Mouse (Mus musculus) heart, embryonic 12.5 days (tissue): ENCODE data around the gene Sim2. TPM values are rescaled to one million over a fixed set of nuclear protein-coding genes. Genes with fewer than 3 reads are reported as not detected.
A peak's percentile ranks its signal among the peaks of the same experiment; 100 is the strongest.

Source experiments
- ATAC-seq: fragments of 200-750 bp; cut with Nextera tagmentation; 2 replicates; pipeline ENCODE4 v1.8.0; 2017; ENCODE audit warnings: moderate TSS enrichment, moderate library complexity; ENCODE audit not compliant: insufficient number of reproducible peaks, low FRiP score
- H3K27ac ChIP-seq: fragments of 300-500 bp; sonication (generic); 2 replicates; pipeline ENCODE4 v1.5.1; 2016; ENCODE audit warnings: mild to moderate bottlenecking, moderate library complexity; ENCODE audit not compliant: poor library complexity, severe bottlenecking
- H3K27me3 ChIP-seq: fragments of 300-500 bp; sonication (generic); replicated peaks from 2 replicates; pipeline ENCODE4 v1.6.1; 2016; ENCODE audit warnings: mild to moderate bottlenecking, moderate library complexity
- H3K36me3 ChIP-seq: fragments of 300-500 bp; sonication (generic); 2 replicates; pipeline ENCODE4 v1.6.1; 2016; ENCODE audit warnings: mild to moderate bottlenecking, moderate library complexity
- H3K4me1 ChIP-seq: fragments of 300-500 bp; sonication (generic); replicated peaks from 2 replicates; pipeline ENCODE4 v1.6.1; 2016; ENCODE audit warnings: mild to moderate bottlenecking
- H3K4me2 ChIP-seq: fragments of 300-500 bp; sonication (generic); 2 replicates; pipeline ENCODE4 v1.6.1; 2016; ENCODE audit warnings: mild to moderate bottlenecking, moderate library complexity
- H3K4me3 ChIP-seq: fragments of 300-500 bp; sonication (generic); 2 replicates; pipeline ENCODE4 v1.5.1; 2016; ENCODE audit warnings: mild to moderate bottlenecking
- H3K9ac ChIP-seq: fragments of 300-500 bp; sonication (generic); 2 replicates; pipeline ENCODE4 v1.6.1; 2016; ENCODE audit warnings: mild to moderate bottlenecking, moderate library complexity
- H3K9me3 ChIP-seq: fragments of 300-500 bp; sonication (generic); replicated peaks from 2 replicates; pipeline ENCODE4 v1.6.1; 2016; ENCODE audit warnings: mild to moderate bottlenecking, moderate library complexity
- WGBS: fragments of 180-500 bp; shearing (Covaris S2); methylation state at CpG from one replicate; pipeline ENCODE4 v1.1.7; 2016; 5-methylcytosine and 5-hydroxymethylcytosine counted together
- polyA plus RNA-seq: library from polyadenylated mRNA; unstranded; fragments of >200 nt; fragmentation: Nextera tagmentation; extraction: Ambion mirVana; gene quantifications from 2 replicates; pipeline ENCODE4 v1.2.1, GENCODE M21; 2016

Sim2 gene
- polyA plus RNA-seq, 1 experiment from 2014 or later = not detected

DNA sequence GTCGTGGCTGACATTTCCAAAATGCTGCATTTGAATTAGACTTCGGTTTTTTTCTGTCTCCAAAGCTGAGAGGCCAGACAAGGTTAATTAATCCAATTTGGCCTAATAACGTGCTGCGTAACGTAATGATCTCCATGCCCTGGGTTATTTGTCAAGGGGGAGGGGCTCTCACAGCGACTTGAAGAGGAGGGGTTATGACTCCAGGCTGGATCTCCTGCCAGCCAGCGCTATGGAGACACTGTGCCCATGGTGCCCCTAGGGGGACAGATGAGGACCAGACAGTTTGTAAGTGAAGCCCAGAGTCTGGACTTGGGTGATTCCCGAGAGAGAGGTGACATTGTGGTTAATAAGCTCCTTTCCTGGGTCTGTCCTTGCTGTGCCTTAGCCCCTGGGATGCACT lies 29.2 kb upstream of the Sim2 start:
- H3K27ac ChIP-seq = no peak overlapping the region
- H3K36me3 ChIP-seq = no peaks in the 10 kb centered on the region
- H3K4me3 ChIP-seq = no peak overlapping the region
- 0 out of 2 replicates have a peak, but pooled peaks cover 6% of the 10 kb centered on the region for H3K27me3 ChIP-seq
- 69% methylated on average over 8 of the region's 8 CpGs for WGBS
- no peak overlapping the region for H3K4me2 ChIP-seq
- ATAC-seq = no peak
- H3K9me3 ChIP-seq = 0 out of 2 replicates have a peak, but pooled peaks cover 3% of the 10 kb centered on the region
- H3K4me1 ChIP-seq = no peaks in the 10 kb centered on the region
- no peak overlapping the region for H3K9ac ChIP-seq

GRCm38 (mm10) chr16:94059820-94060219 lies 24.9 kb upstream of the Sim2 start:
- no peaks in the 10 kb centered on the region for H3K36me3 ChIP-seq
- H3K27ac ChIP-seq = no peak overlapping the region
- H3K4me3 ChIP-seq = no peak overlapping the region
- no peak overlapping the region for H3K9ac ChIP-seq
- H3K9me3 ChIP-seq = 0 out of 2 replicates have a peak, but pooled peaks cover 3% of the 10 kb centered on the region
- WGBS = 68% methylated on average over 9 of the region's 9 CpGs
- ATAC-seq = no peak
- no peaks in the 10 kb centered on the region for H3K27me3 ChIP-seq
- no peaks in the 10 kb centered on the region for H3K4me1 ChIP-seq
- H3K4me2 ChIP-seq = no peak overlapping the region

- Histone ChIP-seq H3K27ac (no peak overlapping the region), H3K27me3 (no peaks in the 10 kb centered on the region), H3K9me3 (no peaks in the 10 kb centered on the region), H3K4me3 (no peak overlapping the region), H3K9ac (no peak overlapping the region), H3K4me2 (no peak overlapping the region), H3K36me3 (no peaks in the 10 kb centered on the region), H3K4me1 (no peaks in the 10 kb centered on the region)
- ATAC-seq = no peak
- 69% methylated on average over 9 of the region's 9 CpGs for WGBS
Observed at GRCm38 (mm10) chr16:94064211-94064610, 20.5 kb upstream of the Sim2 start.

DNA sequence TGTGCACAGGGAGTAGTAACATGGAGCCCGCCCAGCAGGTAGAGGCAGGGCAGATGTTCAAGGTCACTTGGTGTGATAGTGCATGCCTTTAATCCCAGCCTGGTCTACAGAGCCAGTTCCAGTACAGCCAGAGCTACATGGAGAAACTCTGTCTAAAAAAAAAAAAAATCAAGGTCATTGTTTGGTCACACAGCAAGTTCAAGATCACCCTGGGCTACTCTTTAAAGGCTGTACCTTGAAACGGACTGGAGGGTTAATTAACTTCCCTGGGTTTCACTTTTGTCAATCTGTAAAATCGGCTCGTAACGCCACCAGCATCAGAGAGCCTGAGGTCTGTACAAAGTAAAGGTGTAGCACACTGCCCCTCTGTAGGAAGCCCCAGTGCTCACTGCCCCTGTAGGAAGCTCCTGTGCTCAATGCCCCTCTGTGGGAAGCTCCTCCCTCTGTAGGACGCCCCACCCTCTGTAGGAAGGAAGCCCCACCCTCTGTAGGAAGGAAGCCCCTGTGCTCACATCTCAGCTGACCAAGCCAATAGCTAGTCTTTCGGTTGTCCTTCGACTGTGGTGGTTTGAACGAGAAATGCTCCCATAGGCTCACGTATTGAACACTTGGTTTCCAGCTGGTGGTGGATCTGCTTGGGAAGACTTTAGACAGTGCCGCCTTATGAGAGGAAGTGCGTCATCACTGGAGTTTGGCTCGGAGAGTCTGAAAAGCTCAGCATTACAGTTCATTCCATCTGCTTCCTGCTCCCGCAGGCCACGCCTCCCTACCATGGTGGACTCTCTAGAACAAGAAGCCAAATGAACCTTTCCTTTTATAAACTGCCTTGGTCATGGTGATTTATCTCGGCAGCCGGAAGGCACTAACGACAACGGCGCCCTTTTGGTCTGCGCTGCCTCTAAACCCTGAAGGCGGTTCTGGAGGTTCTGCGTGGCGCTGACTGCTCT lies 18.7 kb upstream of the Sim2 start:
- 53% methylated on average over 24 of the region's 24 CpGs for WGBS

GRCm38 (mm10) chr16:94066771-94067170 lies 18.0 kb upstream of the Sim2 start:
- Histone ChIP-seq H3K9ac (no peak overlapping the region), H3K27ac (no peak overlapping the region), H3K9me3 (no peaks in the 10 kb centered on the region), H3K36me3 (no peaks in the 10 kb centered on the region), H3K27me3 (no peaks in the 10 kb centered on the region), H3K4me2 (peak overlapping the region; percentile 45), H3K4me3 (no peak overlapping the region), H3K4me1 (peaks cover 8% of the 10 kb centered on the region)
- no peak for ATAC-seq
- 59% methylated on average over 6 of the region's 6 CpGs for WGBS

More for the DNA sequence above, 18.7 kb upstream of the Sim2 start:
- H3K27me3 ChIP-seq = no peaks in the 10 kb centered on the region
- peak overlapping the region; percentile 19 for H3K4me3 ChIP-seq
- no peaks in the 10 kb centered on the region for H3K4me1 ChIP-seq
- H3K36me3 ChIP-seq = no peaks in the 10 kb centered on the region
- no peak overlapping the region for H3K9ac ChIP-seq
- no peak for ATAC-seq
- no peaks in the 10 kb centered on the region for H3K9me3 ChIP-seq
- peak overlapping the region; percentile 45 for H3K4me2 ChIP-seq
- no peak overlapping the region for H3K27ac ChIP-seq

GRCm38 (mm10) chr16:94067280-94067679 lies 17.5 kb upstream of the Sim2 start:
- no peak overlapping the region for H3K4me3 ChIP-seq
- no peaks in the 10 kb centered on the region for H3K27me3 ChIP-seq
- 57% methylated on average over 5 of the region's 5 CpGs for WGBS
- no peak overlapping the region for H3K27ac ChIP-seq
- H3K9me3 ChIP-seq = no peaks in the 10 kb centered on the region
- H3K9ac ChIP-seq = no peak overlapping the region
- no peak for ATAC-seq
- H3K4me2 ChIP-seq = no peak overlapping the region
- no peaks in the 10 kb centered on the region for H3K36me3 ChIP-seq
- H3K4me1 ChIP-seq = peaks cover 8% of the 10 kb centered on the region

- 85% methylated on average over 5 of the region's 5 CpGs for WGBS
Observed at GRCm38 (mm10) chr16:94069061-94069460, 15.7 kb upstream of the Sim2 start.

GRCm38 (mm10) chr16:94070920-94071319 lies 13.8 kb upstream of the Sim2 start:
- no peaks in the 10 kb centered on the region for H3K9me3 ChIP-seq
- peaks cover 20% of the 10 kb centered on the region for H3K27me3 ChIP-seq
- H3K27ac ChIP-seq = no peak overlapping the region
- 83% methylated on average over 9 of the region's 9 CpGs for WGBS
- H3K4me3 ChIP-seq = no peak overlapping the region
- H3K4me1 ChIP-seq = peaks cover 13% of the 10 kb centered on the region
- no peak overlapping the region for H3K9ac ChIP-seq
- no peaks in the 10 kb centered on the region for H3K36me3 ChIP-seq
- ATAC-seq = no peak
- H3K4me2 ChIP-seq = no peak overlapping the region

More at GRCm38 (mm10) chr16:94069061-94069460, 15.7 kb upstream of the Sim2 start:
- Histone ChIP-seq H3K27me3 (peaks cover 9% of the 10 kb centered on the region; the same call in 1 of the 2 replicates), H3K9ac (no peak overlapping the region), H3K36me3 (no peaks in the 10 kb centered on the region), H3K9me3 (no peaks in the 10 kb centered on the region), H3K4me1 (peaks cover 8% of the 10 kb centered on the region), H3K4me2 (no peak overlapping the region), H3K27ac (no peak overlapping the region), H3K4me3 (no peak overlapping the region)
- ATAC-seq = no peak

DNA sequence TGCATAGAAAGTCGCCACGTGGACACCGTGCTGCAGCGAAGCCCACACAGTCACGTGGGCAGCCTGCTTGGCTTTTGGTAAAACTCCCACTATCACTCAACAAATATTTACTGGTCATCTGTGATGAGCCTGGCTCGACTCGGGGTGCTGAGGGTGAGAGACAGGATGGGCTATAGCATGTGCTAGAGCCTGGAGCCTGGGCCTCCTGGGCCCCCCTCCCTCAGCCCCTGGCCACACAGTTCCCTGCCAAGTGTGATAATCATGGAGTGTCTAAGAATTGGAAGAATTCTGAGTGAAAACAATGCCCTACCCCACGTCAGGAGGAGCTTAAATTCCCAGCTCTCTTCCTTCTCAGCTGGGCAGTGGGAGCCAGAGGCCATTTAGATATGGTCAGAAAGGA lies 13.3 kb upstream of the Sim2 start:
- WGBS = 61% methylated on average over 8 of the region's 8 CpGs
- Histone ChIP-seq H3K4me1 (peaks cover 13% of the 10 kb centered on the region), H3K9ac (peak overlapping the region; percentile 19; the same call in 1 of the 2 replicates), H3K9me3 (no peaks in the 10 kb centered on the region), H3K4me2 (no peak overlapping the region), H3K4me3 (no peak overlapping the region), H3K27me3 (peaks cover 26% of the 10 kb centered on the region), H3K27ac (no peak overlapping the region), H3K36me3 (no peaks in the 10 kb centered on the region)
- peak; percentile 51; the same call in 1 of the 2 replicates for ATAC-seq

DNA sequence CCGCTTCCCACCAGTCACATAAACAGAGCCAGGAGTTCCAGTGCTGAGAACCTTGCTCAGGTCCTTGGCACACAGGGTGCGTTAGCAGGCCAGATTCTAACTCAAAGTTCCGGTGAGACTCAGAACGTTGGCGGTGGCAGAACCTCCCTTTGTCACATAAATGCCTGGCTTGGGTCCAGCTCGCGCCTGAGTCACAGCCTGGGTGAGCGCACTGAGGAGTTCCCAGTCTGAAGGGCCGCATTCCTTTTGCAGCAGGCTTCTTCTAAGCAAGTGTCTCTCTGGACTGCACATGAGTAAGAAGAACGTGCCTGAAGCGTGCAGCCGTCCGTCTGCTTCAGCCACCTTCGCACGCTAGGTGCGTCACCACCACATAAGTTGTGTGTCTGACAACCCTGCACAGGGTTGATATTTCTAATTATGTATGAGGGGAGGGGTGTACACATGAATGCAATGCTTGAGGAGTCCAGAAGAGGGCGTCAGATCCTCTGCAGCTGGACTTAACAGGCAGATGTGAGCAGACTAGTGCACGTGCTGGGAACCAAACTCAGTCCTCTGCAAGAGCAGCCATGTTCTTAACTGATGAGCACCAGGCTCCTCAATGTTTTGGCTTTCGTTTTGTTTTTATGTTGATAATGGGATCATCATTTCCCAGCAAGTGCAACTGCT lies 9.2 kb upstream of the Sim2 start:
- H3K27me3 ChIP-seq = peaks cover 62% of the 10 kb centered on the region
- no peak overlapping the region for H3K4me2 ChIP-seq
- no peaks in the 10 kb centered on the region for H3K9me3 ChIP-seq
- no peak for ATAC-seq
- no peak overlapping the region for H3K9ac ChIP-seq
- no peaks in the 10 kb centered on the region for H3K36me3 ChIP-seq
- no peak overlapping the region for H3K4me3 ChIP-seq
- H3K27ac ChIP-seq = no peak overlapping the region
- H3K4me1 ChIP-seq = peaks cover 13% of the 10 kb centered on the region
- WGBS = 38% methylated on average over 19 of the region's 19 CpGs
